In genomic region chr5:36056921-36057320, GRCm38 (mm10) we compare ENCODE assay signal across 16 mouse cellular contexts.
"Had no signal": no experiment of that assay in that cellular context is flagged by ENCODE, and none has a peak within 500 bp of the region (broad histone marks: within the 10 kb centered on the region; RNA-seq: fewer than 3 reads in every experiment).

No protein-coding gene starts in this region.

- H3K9me3 ChIP-seq: neural tube, embryonic 15.5 days; stomach, embryonic 15.5 days had no signal

- H3K27me3 ChIP-seq: neural tube, embryonic 15.5 days; stomach, embryonic 15.5 days had no signal

- DNase-seq: retina, postnatal 1 day; right cerebral cortex, adult 18-20 months; right cerebral cortex, postnatal 14 days; right cerebral cortex, postnatal 25 days; right cerebral cortex, postnatal 4 days; spleen, adult 18-20 months; thymus, adult 18-20 months; thymus, adult 2 months; thymus, postnatal 14 days; thymus, postnatal 25 days; thymus, postnatal 36 days; thymus, postnatal 4 days had no signal

- H3K9ac ChIP-seq: neural tube, embryonic 13.5 days; neural tube, embryonic 15.5 days; stomach, embryonic 15.5 days had no signal

- H3K27ac ChIP-seq: neural tube, embryonic 15.5 days; stomach, embryonic 15.5 days; stomach, postnatal 0 days had no signal

- H3K4me3 ChIP-seq: neural tube, embryonic 13.5 days; neural tube, embryonic 15.5 days; stomach, embryonic 15.5 days had no signal

- H3K36me3 ChIP-seq: neural tube, embryonic 15.5 days; stomach, embryonic 15.5 days had no signal

- H3K4me2 ChIP-seq: neural tube, embryonic 13.5 days; neural tube, embryonic 15.5 days; stomach, embryonic 15.5 days had no signal
